Mouse (Mus musculus) olfactory bulb, adult 2 months (tissue): Measurements from ENCODE around the gene Ocel1.

Experiments used
- CTCF ChIP-seq: fragments of 200-500 bp; IDR thresholded peaks from 2 replicates; pipeline ENCODE4 v1.5.1; 2012; ENCODE audit warnings: low read depth, mild to moderate bottlenecking, low read length, moderate library complexity; ENCODE audit not compliant: insufficient read depth
- POLR2A ChIP-seq: fragments of 200-500 bp; IDR thresholded peaks from 2 replicates; pipeline ENCODE4 v1.6.1; 2012; ENCODE audit warnings: mild to moderate bottlenecking, low read depth, low read length, moderate library complexity; ENCODE audit not compliant: insufficient read depth

DNA sequence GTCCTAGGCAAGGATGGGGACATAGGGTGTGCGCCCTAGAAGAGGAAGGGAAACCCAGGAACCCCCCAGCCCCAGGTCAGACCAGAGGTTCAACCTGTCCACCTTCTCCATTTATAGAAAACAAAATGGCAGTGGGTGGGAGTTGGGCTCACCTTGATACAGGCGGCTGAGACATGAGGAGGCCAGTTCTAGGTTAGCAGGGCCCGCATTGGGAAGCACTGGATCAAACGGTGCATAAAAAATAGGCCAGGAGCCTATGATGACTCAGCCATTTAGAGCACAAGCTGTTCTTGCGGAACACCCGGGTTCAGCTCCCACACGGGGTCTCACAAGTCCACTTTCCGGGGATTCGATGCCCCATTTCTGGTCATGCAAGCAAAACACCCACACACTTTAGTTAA lies 33.9 kb downstream of the Ocel1 start:
- TF ChIP-seq POLR2A (no peak), CTCF (no peak)
